Mouse (Mus musculus) liver, embryonic 11.5 days (tissue): ENCODE measurements around the gene Snrnp200. TPM values are rescaled to one million over a fixed set of nuclear protein-coding genes. Genes with fewer than 3 reads are reported as not detected.
"Not testable (repeated sequence)": the region's sequence is repeated elsewhere in the genome, so short reads cannot be mapped to it uniquely, and the experiment has no call there.

Experiments
- ATAC-seq: fragments of 200-750 bp; cut with Nextera tagmentation; replicated peaks from 2 replicates; pipeline ENCODE4 v1.8.0; 2017; ENCODE audit warnings: moderate number of reproducible peaks, mild to moderate bottlenecking, moderate TSS enrichment, moderate library complexity; ENCODE audit not compliant: low FRiP score
- DNase-seq: peaks from one replicate; pipeline ENCODE4 v3.0.0-alpha.2; 2017; ENCODE audit warnings: low spot score
- H3K27ac ChIP-seq: fragments of 300-500 bp; sonication (generic); 2 replicates; pipeline ENCODE4 v1.5.1; 2014; ENCODE audit warnings: mild to moderate bottlenecking, low read depth, low read length, control low read depth
- H3K27me3 ChIP-seq: fragments of 300-500 bp; sonication (generic); replicated peaks from 2 replicates; pipeline ENCODE4 v1.6.1; 2014; ENCODE audit warnings: low read length, mixed read lengths; ENCODE audit not compliant: control insufficient read depth, insufficient read depth
- H3K36me3 ChIP-seq: fragments of 300-500 bp; sonication (generic); 2 replicates; pipeline ENCODE4 v1.6.1; 2014; ENCODE audit warnings: mild to moderate bottlenecking, low read length, moderate library complexity, mixed read lengths; ENCODE audit not compliant: control insufficient read depth, insufficient read depth
- H3K4me1 ChIP-seq: fragments of 300-500 bp; sonication (generic); replicated peaks from 2 replicates; pipeline ENCODE4 v1.6.1; 2014; ENCODE audit warnings: low read length, mixed read lengths; ENCODE audit not compliant: control insufficient read depth, insufficient read depth
- H3K4me2 ChIP-seq: fragments of 300-500 bp; sonication (generic); 2 replicates; pipeline ENCODE4 v1.6.1; 2014; ENCODE audit warnings: mild to moderate bottlenecking, control low read depth, moderate library complexity
- H3K4me3 ChIP-seq: fragments of 300-500 bp; sonication (generic); 2 replicates; pipeline ENCODE4 v1.5.1; 2014; ENCODE audit warnings: low read depth, low read length, control low read depth
- H3K9ac ChIP-seq: fragments of 300-500 bp; sonication (generic); 2 replicates; pipeline ENCODE4 v1.6.1; 2014; ENCODE audit warnings: low read depth, low read length, control low read depth
- H3K9me3 ChIP-seq: fragments of 300-500 bp; sonication (generic); 2 replicates; pipeline ENCODE4 v1.6.1; 2016; ENCODE audit warnings: low read length, inconsistent platforms, mixed read lengths; ENCODE audit not compliant: control insufficient read depth
- WGBS: fragments of 180-500 bp; shearing (Covaris S2); extraction: QIAGEN DNeasy Blood & Tissue Kit; methylation state at CpG from one replicate; pipeline ENCODE4 v1.1.7; 2014; 5-methylcytosine and 5-hydroxymethylcytosine counted together
- polyA plus RNA-seq: library from polyadenylated mRNA; unstranded; fragments of >200 nt; fragmentation: Nextera tagmentation; extraction: Ambion mirVana; gene quantifications from 2 replicates; pipeline ENCODE4 v1.2.1, GENCODE M21; 2014

The Snrnp200 gene
- 75.3 and 86.7 TPM in 2 replicates for polyA plus RNA-seq

DNA sequence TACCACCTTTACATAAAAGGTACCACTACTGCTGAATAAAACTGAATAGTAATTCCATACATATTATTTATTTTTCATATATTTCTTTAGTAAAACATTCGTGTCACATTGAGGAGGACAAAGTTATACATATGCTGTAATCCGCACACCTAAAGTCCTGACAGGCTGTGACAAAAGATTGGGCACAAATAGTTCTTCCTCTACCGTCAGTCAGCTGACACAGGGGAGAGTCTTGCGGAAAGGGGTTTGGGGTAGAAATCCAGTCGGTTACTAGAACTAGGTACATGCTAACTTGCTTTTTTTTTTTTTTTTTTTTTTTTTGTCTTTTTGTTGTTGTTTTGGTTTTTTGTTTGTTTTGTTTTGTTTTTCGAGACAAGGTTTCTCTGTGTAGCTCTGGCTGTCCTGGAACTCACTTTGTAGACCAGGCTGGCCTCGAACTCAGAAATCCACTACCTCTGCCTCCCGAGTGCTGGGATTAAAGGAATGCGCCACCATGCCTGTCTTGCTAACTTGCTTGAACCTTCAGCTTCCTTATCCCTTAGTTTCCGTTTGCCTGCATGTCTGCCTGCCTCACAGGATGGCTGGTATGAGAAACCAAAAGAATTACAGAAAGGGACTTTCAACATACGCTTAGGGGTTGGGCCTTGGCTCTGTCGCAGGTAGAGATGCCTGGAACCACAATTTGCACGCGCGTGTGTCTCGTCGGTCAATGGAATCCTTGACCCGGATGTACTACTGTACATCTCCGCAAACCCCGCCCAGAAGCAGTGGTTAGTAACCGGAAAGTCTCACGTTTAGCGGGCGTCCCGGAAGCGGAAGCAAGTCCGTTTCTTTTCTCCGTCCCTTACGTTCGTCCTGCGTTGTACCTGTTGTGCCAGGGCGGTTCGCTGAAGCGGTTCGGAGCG lies at the start of gene Snrnp200, which contains the start of gene 1810024B03Rik:
TSS of gene Snrnp200 (plus strand) at position 840 of the 905 bp plus-strand sequence.
TSS of gene 1810024B03Rik (minus strand) at position 734 of the 905 bp plus-strand sequence.
- peak within 1 kb of the TSS; percentile 65 for H3K27ac ChIP-seq
- DNase-seq, result peak; percentile 89
- peak within 1 kb of the TSS; percentile 94 for H3K4me3 ChIP-seq
- no peaks in the 10 kb centered on the region for H3K9me3 ChIP-seq
- peak; percentile 94 for ATAC-seq
- peak within 1 kb of the TSS; percentile 84 for H3K4me2 ChIP-seq
- H3K9ac ChIP-seq, result peak within 1 kb of the TSS; percentile 86
- 8% methylated on average over 36 of the region's 36 CpGs for WGBS
- peaks cover 26% of the 10 kb centered on the region for H3K36me3 ChIP-seq
- H3K4me1 ChIP-seq, result peaks cover 6% of the 10 kb centered on the region; the same call in 1 of the 2 replicates
- H3K27me3 ChIP-seq, result no peaks in the 10 kb centered on the region

DNA sequence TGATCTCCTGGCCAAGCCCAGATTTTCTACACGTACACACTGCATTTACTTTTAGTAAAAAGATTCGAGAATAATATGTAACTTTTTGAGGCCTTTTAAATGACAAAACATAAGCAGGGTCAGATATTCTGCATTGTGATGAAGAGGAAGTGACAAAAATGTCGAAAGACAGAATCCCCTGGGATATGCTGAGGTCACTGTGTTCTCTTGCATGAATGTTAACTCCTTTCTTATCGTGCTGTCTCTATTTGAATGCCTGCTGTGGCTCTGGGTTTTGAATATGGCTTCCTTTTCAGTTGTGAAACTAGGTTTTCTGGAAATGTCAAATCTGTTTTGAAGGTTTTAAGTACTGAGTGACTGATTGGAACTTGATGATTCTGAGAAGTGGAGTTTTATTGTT lies 42.5 kb upstream of the Snrnp200 start:
- DNase-seq (no peak), ATAC-seq (no peak)
- Histone ChIP-seq H3K9ac (no peak overlapping the region), H3K4me3 (no peak overlapping the region), H3K4me2 (no peak overlapping the region), H3K27me3 (no peaks in the 10 kb centered on the region), H3K9me3 (no peaks in the 10 kb centered on the region), H3K4me1 (no peaks in the 10 kb centered on the region), H3K36me3 (no peaks in the 10 kb centered on the region), H3K27ac (no peak overlapping the region)
- 45% methylated on average over 4 of the region's 4 CpGs for WGBS

DNA sequence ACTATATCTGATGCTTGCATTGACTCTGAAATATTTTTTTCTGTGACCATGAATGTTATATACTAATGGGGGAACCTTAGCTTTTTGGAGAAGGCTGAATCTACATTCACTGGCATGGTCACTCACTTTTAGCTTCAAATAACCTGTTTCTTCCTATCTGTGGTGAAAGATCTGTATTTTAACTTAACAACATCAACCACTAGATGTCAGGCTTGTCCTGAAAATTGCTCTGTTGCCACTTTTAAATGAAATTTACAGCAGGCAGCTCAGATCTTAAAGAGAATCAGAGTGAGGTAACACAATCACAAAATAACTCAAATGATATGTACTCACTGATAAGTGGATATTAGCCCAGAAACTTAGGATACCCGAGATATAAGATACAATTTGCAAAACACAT lies 41.9 kb upstream of the Snrnp200 start:
- not testable (repeated sequence) for H3K4me3 ChIP-seq, H3K27ac ChIP-seq, H3K27me3 ChIP-seq, H3K4me1 ChIP-seq, H3K9me3 ChIP-seq, DNase-seq, H3K9ac ChIP-seq, H3K36me3 ChIP-seq, H3K4me2 ChIP-seq, ATAC-seq
- 18% methylated on average over 1 of the region's 1 CpGs for WGBS

DNA sequence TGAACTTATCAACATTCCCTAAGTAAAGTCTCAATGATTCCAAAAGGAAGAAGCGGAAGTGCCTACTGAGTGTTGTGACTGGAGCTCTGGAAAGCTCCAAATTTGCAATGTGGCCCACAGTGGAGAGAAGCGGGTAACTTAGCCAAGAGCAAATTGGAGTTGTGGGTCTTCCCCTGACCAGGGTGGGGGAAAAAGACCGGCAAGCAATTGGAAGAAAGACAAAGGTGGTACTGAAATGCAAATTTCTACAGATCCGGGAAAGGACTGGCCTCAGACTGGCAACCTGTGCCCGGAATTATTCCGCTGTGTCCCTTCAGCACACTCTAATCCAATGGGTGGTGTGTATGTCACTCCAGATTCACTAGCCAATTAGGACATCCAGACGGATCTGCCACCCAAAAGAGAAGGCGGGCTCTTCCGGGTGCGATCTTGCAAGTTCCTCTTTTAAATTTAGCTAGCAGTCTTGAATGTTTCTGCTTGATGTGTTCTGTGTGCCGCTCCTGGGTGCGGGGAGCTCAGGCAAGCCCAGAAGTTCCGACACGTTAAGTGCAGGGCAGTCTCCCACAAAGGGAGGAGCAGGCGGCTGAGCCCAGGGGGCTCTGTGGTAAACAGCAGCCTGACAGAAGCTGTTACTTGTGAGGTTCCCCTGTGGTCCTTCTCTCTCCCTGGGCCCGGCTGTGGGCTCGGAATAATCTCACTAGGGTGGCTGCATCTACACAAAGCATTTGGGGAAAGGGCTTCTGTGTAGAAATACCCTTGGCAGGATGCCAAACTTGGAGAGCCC lies 25.4 kb upstream of the Snrnp200 start:
- ATAC-seq (peak; percentile 100), DNase-seq (peak; percentile 69)
- H3K36me3 ChIP-seq, result no peaks in the 10 kb centered on the region
- H3K4me1 ChIP-seq, result no peaks in the 10 kb centered on the region; the same call in 1 of the 2 replicates
- H3K27me3 ChIP-seq, result no peaks in the 10 kb centered on the region
- peak overlapping the region; percentile 83 for H3K9ac ChIP-seq
- H3K4me2 ChIP-seq, result peak overlapping the region; percentile 85
- no peaks in the 10 kb centered on the region for H3K9me3 ChIP-seq
- 4% methylated on average over 17 of the region's 17 CpGs for WGBS
- peak overlapping the region; percentile 56 for H3K27ac ChIP-seq
- H3K4me3 ChIP-seq, result peak overlapping the region; percentile 61

DNA sequence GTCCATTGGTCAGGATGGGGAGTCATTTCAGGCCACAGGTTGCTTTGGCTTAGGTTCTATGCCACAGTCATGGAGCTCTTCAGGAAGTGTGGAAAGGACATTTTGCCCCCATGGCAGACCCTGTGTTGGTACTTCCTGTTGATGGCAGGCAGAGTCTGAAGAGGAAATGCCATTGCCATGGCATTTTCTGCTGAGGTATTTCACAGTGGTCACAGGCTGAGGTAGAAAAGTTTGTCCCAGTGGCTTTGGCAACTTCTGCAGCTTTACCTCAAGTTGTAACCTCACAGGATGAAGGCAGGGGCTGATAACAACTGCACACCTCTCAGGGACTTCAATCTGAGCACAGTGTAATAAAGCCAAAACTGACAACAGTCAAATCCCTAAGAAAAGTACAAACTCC lies 18.6 kb upstream of the Snrnp200 start:
- Histone ChIP-seq H3K27ac (no peak overlapping the region), H3K4me3 (no peak overlapping the region), H3K4me1 (no peaks in the 10 kb centered on the region), H3K9me3 (no peaks in the 10 kb centered on the region), H3K4me2 (no peak overlapping the region), H3K36me3 (no peaks in the 10 kb centered on the region), H3K27me3 (no peaks in the 10 kb centered on the region), H3K9ac (no peak overlapping the region)
- no peak for DNase-seq
- no peak for ATAC-seq

DNA sequence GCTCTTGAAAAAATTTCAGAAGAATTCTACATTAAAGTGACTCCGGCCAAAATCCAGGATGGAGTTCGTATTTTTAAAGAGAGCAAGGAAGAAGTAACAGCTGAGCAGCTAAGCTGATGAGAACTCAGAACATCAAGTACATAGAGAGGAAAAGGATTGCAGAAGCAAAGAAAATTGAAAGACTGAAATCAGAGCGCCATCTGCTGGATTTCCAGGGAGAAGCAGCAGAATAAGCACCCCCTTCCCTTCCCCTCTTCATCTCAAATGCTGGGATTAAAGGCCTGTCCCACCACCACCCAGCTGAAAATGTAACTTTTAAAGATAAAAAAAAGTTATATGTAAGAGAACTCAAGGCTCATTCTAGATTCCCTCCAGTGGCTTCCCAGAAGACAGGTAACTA lies 3.3 kb upstream of the Snrnp200 start:
- peaks cover 6% of the 10 kb centered on the region; the same call in 1 of the 2 replicates for H3K4me1 ChIP-seq
- peaks cover 17% of the 10 kb centered on the region; the same call in 1 of the 2 replicates for H3K36me3 ChIP-seq
- DNase-seq (no peak), ATAC-seq (no peak)
- no peak overlapping the region for H3K4me3 ChIP-seq
- H3K9ac ChIP-seq, result no peak overlapping the region
- H3K27ac ChIP-seq, result no peak overlapping the region
- no peaks in the 10 kb centered on the region for H3K9me3 ChIP-seq
- 25% methylated on average over 3 of the region's 3 CpGs for WGBS
- no peak overlapping the region for H3K4me2 ChIP-seq
- H3K27me3 ChIP-seq, result no peaks in the 10 kb centered on the region

DNA sequence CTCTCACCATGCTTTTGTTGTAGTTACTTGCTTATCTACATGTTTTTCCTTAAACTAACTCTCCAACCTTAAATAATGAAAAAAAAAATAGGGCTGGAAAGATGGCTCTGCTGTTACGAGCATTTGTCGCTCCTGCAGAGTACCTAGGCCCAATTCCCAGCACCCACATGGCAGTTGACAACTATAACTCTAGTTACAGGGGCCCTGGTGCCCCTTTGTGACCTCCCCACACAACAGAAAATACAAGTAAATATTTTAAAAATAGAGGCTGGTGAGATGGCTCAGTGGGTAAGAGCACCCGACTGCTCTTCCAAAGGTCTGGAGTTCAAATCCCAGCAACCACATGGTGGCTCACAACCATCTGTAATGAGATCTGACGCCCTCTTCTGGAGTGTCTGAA lies 2.2 kb upstream of the Snrnp200 start:
- H3K4me2 ChIP-seq, DNase-seq, H3K4me3 ChIP-seq, H3K9me3 ChIP-seq, H3K9ac ChIP-seq, H3K27me3 ChIP-seq, ATAC-seq, H3K27ac ChIP-seq, H3K4me1 ChIP-seq: not testable (repeated sequence)
- H3K36me3 ChIP-seq, result peaks cover 16% of the 10 kb centered on the region
- WGBS, result 84% methylated on average over 4 of the region's 4 CpGs

DNA sequence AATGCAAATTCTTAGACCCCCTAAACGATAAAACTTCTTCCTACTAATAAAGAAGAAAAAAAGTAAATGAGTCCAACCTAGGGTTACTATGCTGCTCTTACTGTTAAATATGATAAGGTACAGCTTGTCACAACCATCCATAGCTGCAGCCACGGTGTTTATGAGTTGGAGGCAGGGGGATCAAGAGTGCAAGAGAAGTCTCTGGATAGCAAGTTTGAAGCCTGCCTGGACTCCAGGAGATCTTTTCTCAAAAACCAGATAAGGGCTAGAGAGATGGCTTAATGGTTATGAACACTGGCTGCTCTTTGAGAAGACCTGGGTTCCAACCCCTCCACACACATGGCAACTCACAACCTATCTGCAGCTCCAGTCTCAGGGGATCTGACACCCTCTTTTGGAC lies 1.3 kb upstream of the Snrnp200 start:
- H3K4me3 ChIP-seq, result peak overlapping the region; percentile 94
- peak overlapping the region; percentile 84 for H3K4me2 ChIP-seq
- H3K36me3 ChIP-seq, result peaks cover 24% of the 10 kb centered on the region
- no peak for ATAC-seq
- peaks cover 6% of the 10 kb centered on the region; the same call in 1 of the 2 replicates for H3K4me1 ChIP-seq
- 81% methylated on average over 2 of the region's 2 CpGs for WGBS
- H3K27me3 ChIP-seq, result no peaks in the 10 kb centered on the region
- no peak overlapping the region for H3K9ac ChIP-seq
- DNase-seq, result no peak
- no peaks in the 10 kb centered on the region for H3K9me3 ChIP-seq
- H3K27ac ChIP-seq, result no peak overlapping the region
